Mouse (Mus musculus): ENCODE results near the gene Itgam.

DNA sequence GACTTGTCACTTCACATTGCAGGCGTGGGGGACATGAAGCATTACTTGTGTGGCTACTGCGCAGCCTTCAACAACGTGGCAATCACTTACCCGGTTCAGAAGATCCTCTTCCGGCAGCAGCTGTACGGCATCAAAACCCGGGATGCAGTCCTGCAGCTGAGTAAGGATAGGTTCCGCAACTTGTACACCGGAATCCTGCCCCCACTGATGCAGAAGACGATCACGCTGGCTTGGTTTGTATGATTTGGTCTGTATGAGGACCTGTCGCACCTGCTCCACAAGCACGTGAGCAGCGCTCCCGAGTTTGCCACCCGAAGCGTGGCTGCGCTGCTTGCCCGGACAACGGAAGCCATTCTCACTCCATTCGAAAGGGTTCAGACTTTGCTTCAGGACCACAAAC, 91.6 kb downstream of the Itgam start, which contains the start of gene Itgad:
- no peak for TF ChIP-seq ZC3H11A (IDR thresholded peaks at IDR 0.05; ENCODE audit: borderline replicate concordance, low read depth, low read length)
- TF ChIP-seq MAFK (IDR thresholded peaks at IDR 0.05; ENCODE audit: insufficient read depth, low read depth, low read length): no peak
